Mouse (Mus musculus): ENCODE results near the gene Sgsm2. TPM values are rescaled to one million over a fixed set of nuclear protein-coding genes. Genes with fewer than 3 reads are reported as not detected.

Gene Sgsm2
- polyA plus RNA-seq, 1 experiment from 2014 or later: 6.5 TPM

GRCm38 (mm10) chr11:74870991-74871622 is 25.8 kb downstream of the Sgsm2 start:
- Histone ChIP-seq H3K27ac (no peak overlapping the region), H3K4me3 (no peak overlapping the region), H3K4me1 (peaks cover 22% of the 10 kb centered on the region), H3K36me3 (replicated peaks) (peaks cover 27% of the 10 kb centered on the region), H3K27me3 (ENCODE audit: poor library complexity, severe bottlenecking) (no peaks in the 10 kb centered on the region), H3K9me3 (no peaks in the 10 kb centered on the region)
- WGBS: 35% methylated on average over 12 of the region's 12 CpGs
- DNase-seq (ENCODE audit: extremely low spot score, low spot score): no peak

- WGBS: 77% methylated on average over 4 of the region's 4 CpGs
- H3K4me1 ChIP-seq: peaks cover 21% of the 10 kb centered on the region
- H3K4me3 ChIP-seq: no peak overlapping the region
- H3K27ac ChIP-seq: no peak overlapping the region
- H3K27me3 ChIP-seq (ENCODE audit: poor library complexity, severe bottlenecking): no peaks in the 10 kb centered on the region
- H3K9me3 ChIP-seq: no peaks in the 10 kb centered on the region
- no peak for DNase-seq (ENCODE audit: extremely low spot score, low spot score)
- peaks cover 27% of the 10 kb centered on the region for H3K36me3 ChIP-seq (replicated peaks)
These were observed 26.3 kb downstream of the Sgsm2 start for GRCm38 (mm10) chr11:74870544-74870943.

GRCm38 (mm10) chr11:74869603-74870002 is 27.3 kb downstream of the Sgsm2 start:
- no peaks in the 10 kb centered on the region for H3K9me3 ChIP-seq
- H3K4me1 ChIP-seq: peaks cover 14% of the 10 kb centered on the region
- WGBS: 91% methylated on average over 6 of the region's 6 CpGs
- no peaks in the 10 kb centered on the region for H3K27me3 ChIP-seq (ENCODE audit: poor library complexity, severe bottlenecking)
- no peak for DNase-seq (ENCODE audit: extremely low spot score, low spot score)
- no peak overlapping the region for H3K27ac ChIP-seq
- peaks cover 34% of the 10 kb centered on the region for H3K36me3 ChIP-seq (replicated peaks)
- no peak overlapping the region for H3K4me3 ChIP-seq

GRCm38 (mm10) chr11:74868046-74868760 is 28.7 kb downstream of the Sgsm2 start:
- Histone ChIP-seq H3K4me3 (no peak overlapping the region), H3K27me3 (ENCODE audit: poor library complexity, severe bottlenecking) (no peaks in the 10 kb centered on the region), H3K36me3 (replicated peaks) (peaks cover 41% of the 10 kb centered on the region), H3K9me3 (no peaks in the 10 kb centered on the region), H3K4me1 (peaks cover 16% of the 10 kb centered on the region), H3K27ac (no peak overlapping the region)
- WGBS: 91% methylated on average over 13 of the region's 13 CpGs
- DNase-seq (ENCODE audit: extremely low spot score, low spot score): no peak

- peaks cover 45% of the 10 kb centered on the region for H3K36me3 ChIP-seq (replicated peaks)
- no peak for DNase-seq (ENCODE audit: extremely low spot score, low spot score)
- H3K27me3 ChIP-seq (ENCODE audit: poor library complexity, severe bottlenecking): no peaks in the 10 kb centered on the region
- 92% methylated on average over 2 of the region's 2 CpGs for WGBS
- no peak overlapping the region for H3K27ac ChIP-seq
- H3K4me3 ChIP-seq: no peak overlapping the region
- H3K9me3 ChIP-seq: no peaks in the 10 kb centered on the region
- H3K4me1 ChIP-seq: peaks cover 16% of the 10 kb centered on the region
These were observed 29.7 kb downstream of the Sgsm2 start for GRCm38 (mm10) chr11:74867181-74867580.

GRCm38 (mm10) chr11:74866640-74867039 is 30.2 kb downstream of the Sgsm2 start:
- 89% methylated on average over 4 of the region's 4 CpGs for WGBS
- DNase-seq (ENCODE audit: extremely low spot score, low spot score): no peak
- Histone ChIP-seq H3K27me3 (ENCODE audit: poor library complexity, severe bottlenecking) (no peaks in the 10 kb centered on the region), H3K9me3 (no peaks in the 10 kb centered on the region), H3K4me3 (no peak overlapping the region), H3K4me1 (peaks cover 16% of the 10 kb centered on the region), H3K36me3 (replicated peaks) (peaks cover 45% of the 10 kb centered on the region), H3K27ac (no peak overlapping the region)

GRCm38 (mm10) chr11:74865252-74865651 is 31.6 kb downstream of the Sgsm2 start:
- H3K27ac ChIP-seq: no peak overlapping the region
- H3K36me3 ChIP-seq (replicated peaks): peaks cover 50% of the 10 kb centered on the region
- DNase-seq (ENCODE audit: extremely low spot score, low spot score): no peak

GRCm38 (mm10) chr11:74864421-74864820 is 32.4 kb downstream of the Sgsm2 start:
- Histone ChIP-seq H3K4me3 (no peak overlapping the region), H3K36me3 (replicated peaks) (peaks cover 54% of the 10 kb centered on the region), H3K4me1 (0 out of 2 replicates have a peak, but pooled peaks cover 4% of the 10 kb centered on the region), H3K27me3 (ENCODE audit: poor library complexity, severe bottlenecking) (no peaks in the 10 kb centered on the region), H3K27ac (no peak overlapping the region), H3K9me3 (no peaks in the 10 kb centered on the region)
- 90% methylated on average over 9 of the region's 9 CpGs for WGBS
- no peak for DNase-seq (ENCODE audit: extremely low spot score, low spot score)

More at GRCm38 (mm10) chr11:74865252-74865651, 31.6 kb downstream of the Sgsm2 start:
- H3K9me3 ChIP-seq: no peaks in the 10 kb centered on the region
- 0 out of 2 replicates have a peak, but pooled peaks cover 4% of the 10 kb centered on the region for H3K4me1 ChIP-seq
- 86% methylated on average over 9 of the region's 9 CpGs for WGBS
- H3K4me3 ChIP-seq: no peak overlapping the region
- H3K27me3 ChIP-seq (ENCODE audit: poor library complexity, severe bottlenecking): no peaks in the 10 kb centered on the region

- H3K4me1 ChIP-seq: 0 out of 2 replicates have a peak, but pooled peaks cover 4% of the 10 kb centered on the region
- no peak overlapping the region for H3K4me3 ChIP-seq
- no peak overlapping the region for H3K27ac ChIP-seq
- 29% methylated on average over 11 of the region's 11 CpGs for WGBS
- no peaks in the 10 kb centered on the region for H3K27me3 ChIP-seq (ENCODE audit: poor library complexity, severe bottlenecking)
- H3K9me3 ChIP-seq: no peaks in the 10 kb centered on the region
- no peak for DNase-seq (ENCODE audit: extremely low spot score, low spot score)
- H3K36me3 ChIP-seq (replicated peaks): peaks cover 57% of the 10 kb centered on the region
These were observed 33.4 kb downstream of the Sgsm2 start for GRCm38 (mm10) chr11:74863471-74863870.

- WGBS: 89% methylated on average over 5 of the region's 5 CpGs
- no peak for DNase-seq (ENCODE audit: extremely low spot score, low spot score)
- peaks cover 50% of the 10 kb centered on the region for H3K36me3 ChIP-seq (replicated peaks)
- no peaks in the 10 kb centered on the region for H3K27me3 ChIP-seq (ENCODE audit: poor library complexity, severe bottlenecking)
- H3K4me1 ChIP-seq: 0 out of 2 replicates have a peak, but pooled peaks cover 9% of the 10 kb centered on the region
- no peaks in the 10 kb centered on the region for H3K9me3 ChIP-seq
- no peak overlapping the region for H3K27ac ChIP-seq
- no peak overlapping the region for H3K4me3 ChIP-seq
These were observed 34.7 kb downstream of the Sgsm2 start for GRCm38 (mm10) chr11:74862129-74862528.

- no peaks in the 10 kb centered on the region for H3K9me3 ChIP-seq
- no peak for DNase-seq (ENCODE audit: extremely low spot score, low spot score)
- peaks cover 38% of the 10 kb centered on the region for H3K36me3 ChIP-seq (replicated peaks)
- 0 out of 2 replicates have a peak, but pooled peaks cover 6% of the 10 kb centered on the region for H3K4me1 ChIP-seq
- H3K27ac ChIP-seq: no peak overlapping the region
- WGBS: 87% methylated on average over 9 of the region's 9 CpGs
- no peaks in the 10 kb centered on the region for H3K27me3 ChIP-seq (ENCODE audit: poor library complexity, severe bottlenecking)
- no peak overlapping the region for H3K4me3 ChIP-seq
These were observed 39.1 kb downstream of the Sgsm2 start for GRCm38 (mm10) chr11:74857756-74858155.

- DNase-seq (ENCODE audit: extremely low spot score, low spot score): no peak
- peaks cover 39% of the 10 kb centered on the region for H3K36me3 ChIP-seq (replicated peaks)
- no peak overlapping the region for H3K4me3 ChIP-seq
- H3K27ac ChIP-seq: no peak overlapping the region
- H3K27me3 ChIP-seq (ENCODE audit: poor library complexity, severe bottlenecking): no peaks in the 10 kb centered on the region
- H3K9me3 ChIP-seq: no peaks in the 10 kb centered on the region
- H3K4me1 ChIP-seq: peaks cover 16% of the 10 kb centered on the region
- 85% methylated on average over 14 of the region's 14 CpGs for WGBS
These were observed 45.7 kb downstream of the Sgsm2 start for GRCm38 (mm10) chr11:74850998-74851661.

All from forebrain, embryonic 10.5 days (tissue).